In genomic region chr7:130102671-130103070, GRCm38 (mm10) we compare ENCODE assay signal across 27 mouse cellular contexts.
"Had no signal": no experiment of that assay in that cellular context is flagged by ENCODE, and none has a peak within 500 bp of the region (broad histone marks: within the 10 kb centered on the region; RNA-seq: fewer than 3 reads in every experiment).

No protein-coding gene starts in this region.

- H3K27me3 ChIP-seq: heart, embryonic 13.5 days; heart, embryonic 15.5 days; hindbrain, embryonic 13.5 days; hindbrain, embryonic 15.5 days; limb, embryonic 12.5 days; liver, embryonic 13.5 days; liver, embryonic 15.5 days had no signal

- ATAC-seq: hindbrain, postnatal 0 days; intestine, embryonic 16.5 days; liver, postnatal 0 days had no signal

- H3K36me3 ChIP-seq: heart, embryonic 13.5 days; heart, embryonic 15.5 days; hindbrain, embryonic 13.5 days; hindbrain, embryonic 15.5 days; limb, embryonic 10.5 days; limb, embryonic 12.5 days; liver, embryonic 13.5 days; liver, embryonic 15.5 days had no signal

- H3K4me1 ChIP-seq: hindbrain, embryonic 13.5 days; hindbrain, embryonic 15.5 days; liver, embryonic 13.5 days; liver, embryonic 15.5 days had no signal

- H3K4me2 ChIP-seq: heart, embryonic 11.5 days; heart, embryonic 13.5 days; heart, embryonic 15.5 days; hindbrain, embryonic 13.5 days; hindbrain, embryonic 15.5 days; limb, embryonic 12.5 days; liver, embryonic 11.5 days; liver, embryonic 13.5 days; liver, embryonic 15.5 days had no signal

- H3K9ac ChIP-seq: heart, embryonic 13.5 days; heart, embryonic 15.5 days; hindbrain, embryonic 13.5 days; hindbrain, embryonic 15.5 days; limb, embryonic 12.5 days; liver, embryonic 13.5 days; liver, embryonic 15.5 days; liver, postnatal 0 days had no signal

- DNase-seq: gastrocnemius, adult 2 months; gastrocnemius, postnatal 10 days; gastrocnemius, postnatal 25 days; heart, adult 2 months; heart, postnatal 14 days; heart, postnatal 36 days; kidney, adult 11 months; kidney, adult 2 months; kidney, postnatal 14 days; kidney, postnatal 36 days; layer of hippocampus, adult 9-11 months; liver; liver, embryonic 13.5 days; liver, postnatal 0 days had no signal

- H3K27ac ChIP-seq: gastrocnemius, adult 2 months; heart, adult 2 months; heart, embryonic 13.5 days; heart, embryonic 15.5 days; hindbrain, embryonic 13.5 days; hindbrain, embryonic 15.5 days; hindbrain, postnatal 0 days; kidney, postnatal 0 days; left cerebral cortex, adult 2 months; limb, embryonic 10.5 days; limb, embryonic 12.5 days; liver, embryonic 13.5 days; liver, embryonic 15.5 days had no signal

- H3K9me3 ChIP-seq: heart, embryonic 13.5 days; heart, embryonic 15.5 days; hindbrain, embryonic 13.5 days; hindbrain, embryonic 15.5 days; limb, embryonic 10.5 days; limb, embryonic 12.5 days; liver, embryonic 13.5 days; liver, embryonic 15.5 days had no signal

- H3K4me3 ChIP-seq: gastrocnemius, adult 2 months; heart, adult 2 months; heart, embryonic 13.5 days; heart, embryonic 15.5 days; hindbrain, embryonic 13.5 days; hindbrain, embryonic 15.5 days; left cerebral cortex, adult 2 months; limb, embryonic 10.5 days; limb, embryonic 12.5 days; liver, embryonic 13.5 days; liver, embryonic 15.5 days had no signal
